In genomic region chr3:88493706-88494582, GRCm38 (mm10) we compare ENCODE assay signal across 10 mouse cellular contexts. TPM values are rescaled to one million over a fixed set of nuclear protein-coding genes. Genes with fewer than 3 reads are reported as not detected.
DNase-seq lines count a peak whose midpoint lies in the region; ATAC-seq and TF ChIP-seq lines count a peak whose summit lies in the region.
"Had no signal": no experiment of that assay in that cellular context is flagged by ENCODE, and none has a peak within 500 bp of the region (broad histone marks: within the 10 kb centered on the region; RNA-seq: fewer than 3 reads in every experiment).

No protein-coding gene starts in this region.

- H3K27ac ChIP-seq in hindbrain, embryonic 11.5 days (ENCODE audit: low read depth, low read length), result no peak overlapping the region
- H3K27ac ChIP-seq in hindbrain, embryonic 13.5 days, result no peak overlapping the region
- H3K27ac ChIP-seq in ES-Bruce4 (ENCODE audit: insufficient read depth, low read length), result peak overlapping the region; percentile 74
- H3K27ac ChIP-seq in embryonic facial prominence, embryonic 14.5 days (replicated peaks; ENCODE audit: low read depth, low read length), result peak overlapping the region; percentile 94
- peak overlapping the region; percentile 90 for H3K27ac ChIP-seq in liver, embryonic 11.5 days (ENCODE audit: low read depth, low read length)

- H3K36me3 ChIP-seq in hindbrain, embryonic 11.5 days (ENCODE audit: control insufficient read depth, insufficient read depth, low read length), result no peaks in the 10 kb centered on the region
- H3K36me3 ChIP-seq in hindbrain, embryonic 13.5 days, result no peaks in the 10 kb centered on the region
- no peaks in the 10 kb centered on the region for H3K36me3 ChIP-seq in ES-Bruce4 (ENCODE audit: control insufficient read depth, insufficient read depth, low read length, poor library complexity, severe bottlenecking)
- H3K36me3 ChIP-seq in embryonic facial prominence, embryonic 14.5 days (ENCODE audit: control insufficient read depth, insufficient read depth, low read length), result peaks cover 25% of the 10 kb centered on the region
- H3K36me3 ChIP-seq in liver, embryonic 11.5 days (ENCODE audit: control insufficient read depth, insufficient read depth, low read length), result no peaks in the 10 kb centered on the region; the same call in 1 of the 2 replicates

- H3K4me1 ChIP-seq in hindbrain, embryonic 11.5 days (replicated peaks; ENCODE audit: control insufficient read depth, insufficient read depth, low read length), result peaks cover 4% of the 10 kb centered on the region; the same call in 1 of the 2 replicates
- peaks cover 29% of the 10 kb centered on the region for H3K4me1 ChIP-seq in hindbrain, embryonic 13.5 days (replicated peaks)
- H3K4me1 ChIP-seq in ES-Bruce4 (ENCODE audit: control insufficient read depth, insufficient read depth, low read length), result peaks cover 12% of the 10 kb centered on the region
- peaks cover 61% of the 10 kb centered on the region for H3K4me1 ChIP-seq in embryonic facial prominence, embryonic 14.5 days (ENCODE audit: control insufficient read depth, insufficient read depth, low read length)
- peaks cover 73% of the 10 kb centered on the region for H3K4me1 ChIP-seq in liver, embryonic 11.5 days (replicated peaks; ENCODE audit: control insufficient read depth, insufficient read depth, low read length)

- TF ChIP-seq POLR2A in ES-Bruce4 (IDR thresholded peaks at IDR 0.05; ENCODE audit: insufficient read depth, low read length), result no peak

- H3K27me3 ChIP-seq in hindbrain, embryonic 11.5 days (ENCODE audit: control insufficient read depth, insufficient read depth, low read length), result no peaks in the 10 kb centered on the region
- H3K27me3 ChIP-seq in hindbrain, embryonic 13.5 days, result peaks cover 10% of the 10 kb centered on the region
- H3K27me3 ChIP-seq in ES-Bruce4 (ENCODE audit: control insufficient read depth, insufficient read depth, low read length, poor library complexity, severe bottlenecking), result no peaks in the 10 kb centered on the region
- no peaks in the 10 kb centered on the region for H3K27me3 ChIP-seq in embryonic facial prominence, embryonic 14.5 days (replicated peaks; ENCODE audit: control insufficient read depth, insufficient read depth, low read length)
- H3K27me3 ChIP-seq in liver, embryonic 11.5 days (replicated peaks; ENCODE audit: control insufficient read depth, insufficient read depth, low read length), result no peaks in the 10 kb centered on the region

- 0 out of 2 replicates have a peak overlapping the region, but pooled peaks have one; percentile 2 for H3K9ac ChIP-seq in hindbrain, embryonic 11.5 days (ENCODE audit: low read depth, low read length)
- no peak overlapping the region for H3K9ac ChIP-seq in hindbrain, embryonic 13.5 days
- peak overlapping the region; percentile 62 for H3K9ac ChIP-seq in ES-Bruce4 (ENCODE audit: low read depth, poor library complexity, severe bottlenecking)
- H3K9ac ChIP-seq in embryonic facial prominence, embryonic 14.5 days (ENCODE audit: low read depth, low read length), result peak overlapping the region; percentile 69
- H3K9ac ChIP-seq in liver, embryonic 11.5 days (ENCODE audit: low read depth, low read length), result peak overlapping the region; percentile 67

- no peaks in the 10 kb centered on the region for H3K9me3 ChIP-seq in hindbrain, embryonic 11.5 days (ENCODE audit: control insufficient read depth, low read length)
- H3K9me3 ChIP-seq in hindbrain, embryonic 13.5 days, result no peaks in the 10 kb centered on the region
- H3K9me3 ChIP-seq in ES-Bruce4 (replicated peaks; ENCODE audit: control insufficient read depth, insufficient read depth, low read length, poor library complexity, severe bottlenecking), result no peaks in the 10 kb centered on the region
- no peaks in the 10 kb centered on the region for H3K9me3 ChIP-seq in embryonic facial prominence, embryonic 14.5 days (ENCODE audit: control insufficient read depth, low read length)
- no peaks in the 10 kb centered on the region for H3K9me3 ChIP-seq in liver, embryonic 11.5 days (ENCODE audit: control insufficient read depth, low read length)

- H3K4me2 ChIP-seq in hindbrain, embryonic 11.5 days (replicated peaks; ENCODE audit: low read depth, low read length), result no peak overlapping the region
- no peak overlapping the region for H3K4me2 ChIP-seq in hindbrain, embryonic 13.5 days
- peak overlapping the region; percentile 86 for H3K4me2 ChIP-seq in embryonic facial prominence, embryonic 14.5 days (ENCODE audit: low read depth, low read length)
- H3K4me2 ChIP-seq in liver, embryonic 11.5 days, result peak overlapping the region; percentile 87

- H3K4me3 ChIP-seq in hindbrain, embryonic 11.5 days (ENCODE audit: low read depth, low read length), result no peak overlapping the region
- no peak overlapping the region for H3K4me3 ChIP-seq in hindbrain, embryonic 13.5 days
- no peak overlapping the region for H3K4me3 ChIP-seq in ES-Bruce4 (ENCODE audit: low read depth, low read length)
- peak overlapping the region; percentile 38 for H3K4me3 ChIP-seq in embryonic facial prominence, embryonic 14.5 days (ENCODE audit: low read depth, low read length)
- H3K4me3 ChIP-seq in liver, embryonic 11.5 days (ENCODE audit: low read depth, low read length), result peak overlapping the region; percentile 48; the same call in 1 of the 2 replicates

- no peak for TF ChIP-seq CTCF in ES-Bruce4 (IDR thresholded peaks at IDR 0.05; ENCODE audit: low read depth, low read length)

- no peak for TF ChIP-seq EP300 in ES-Bruce4 (IDR thresholded peaks at IDR 0.05; ENCODE audit: insufficient read depth, low read depth, low read length)

- 84% methylated on average over 11 of the region's 11 CpGs for WGBS in hindbrain, embryonic 11.5 days
- WGBS in hindbrain, embryonic 13.5 days, result 75% methylated on average over 11 of the region's 11 CpGs
- WGBS in embryonic facial prominence, embryonic 14.5 days, result 71% methylated on average over 11 of the region's 11 CpGs
- 54% methylated on average over 11 of the region's 11 CpGs for WGBS in liver, embryonic 11.5 days

- no peak for DNase-seq in hindbrain, embryonic 11.5 days (ENCODE audit: low spot score)
- no peak for DNase-seq in embryonic facial prominence, embryonic 14.5 days (ENCODE audit: low spot score)
- peak; percentile 33 for DNase-seq in liver, embryonic 11.5 days (ENCODE audit: low spot score)
- DNase-seq in left cerebral cortex, adult 8-10 months (ENCODE audit: low spot score in 2 of 2), result no peak
- no peak for DNase-seq in cerebellum, adult 11 months
- no peak for DNase-seq in right cerebral cortex, adult 2 months (ENCODE audit: low spot score in 2 of 2)

- no peak for ATAC-seq in hindbrain, embryonic 11.5 days (ENCODE audit: low FRiP score)
- ATAC-seq in hindbrain, embryonic 13.5 days (ENCODE audit: low FRiP score), result no peak
- ATAC-seq in embryonic facial prominence, embryonic 14.5 days (ENCODE audit: low read depth), result no peak
- ATAC-seq in liver, embryonic 11.5 days (replicated peaks; ENCODE audit: low FRiP score), result no peak

RNA-seq across cellular contexts. Expression of gene Lmna, which starts 15.8 kb away (rescaled TPM):
- 22.5 and 22.8 TPM in 2 replicates for polyA plus RNA-seq in hindbrain, embryonic 11.5 days (2014; fragmentation: Nextera tagmentation; extraction: Ambion mirVana)
- 31.9 and 35.0 TPM in 2 replicates for polyA plus RNA-seq in hindbrain, embryonic 13.5 days (2015; fragmentation: Nextera tagmentation; extraction: Ambion mirVana)
- 30.0 and 37.2 TPM in 2 replicates for polyA plus RNA-seq in ES-Bruce4 (2011; ENCODE audit: insufficient read depth, insufficient read length, low read depth, missing spikeins)
- polyA plus RNA-seq in embryonic facial prominence, embryonic 14.5 days (2014; fragmentation: Nextera tagmentation; extraction: Ambion mirVana), result 426 and 482 TPM in 2 replicates
- 155 and 157 TPM in 2 replicates for polyA plus RNA-seq in liver, embryonic 11.5 days (2014; fragmentation: Nextera tagmentation; extraction: Ambion mirVana)
- total RNA-seq in left cerebral cortex, adult 8-10 months (2022), result 10 to 100 TPM; 50.1 to 67.5 (median 60.3) TPM

RNA-seq across cellular contexts. Expression of gene Sema4a, which starts 33.0 kb away (rescaled TPM):
- 5.7 and 7.8 TPM in 2 replicates for polyA plus RNA-seq in hindbrain, embryonic 11.5 days (2014; fragmentation: Nextera tagmentation; extraction: Ambion mirVana)
- 25.5 and 27.4 TPM in 2 replicates for polyA plus RNA-seq in hindbrain, embryonic 13.5 days (2015; fragmentation: Nextera tagmentation; extraction: Ambion mirVana)
- 2.3 and 4.0 TPM in 2 replicates for polyA plus RNA-seq in ES-Bruce4 (2011; ENCODE audit: insufficient read depth, insufficient read length, low read depth, missing spikeins)
- 9.5 and 10.1 TPM in 2 replicates for polyA plus RNA-seq in embryonic facial prominence, embryonic 14.5 days (2014; fragmentation: Nextera tagmentation; extraction: Ambion mirVana)
- 14.3 and 19.0 TPM in 2 replicates for polyA plus RNA-seq in liver, embryonic 11.5 days (2014; fragmentation: Nextera tagmentation; extraction: Ambion mirVana)
- total RNA-seq in left cerebral cortex, adult 8-10 months (2022), result 10 to 100 TPM; 63.2 to 71.4 (median 66.8) TPM

RNA-seq across cellular contexts. Expression of gene Mex3a, which starts 38.3 kb away (rescaled TPM):
- 45.9 and 51.9 TPM in 2 replicates for polyA plus RNA-seq in hindbrain, embryonic 11.5 days (2014; fragmentation: Nextera tagmentation; extraction: Ambion mirVana)
- polyA plus RNA-seq in hindbrain, embryonic 13.5 days (2015; fragmentation: Nextera tagmentation; extraction: Ambion mirVana), result 38.9 and 40.0 TPM in 2 replicates
- 42.3 and 43.4 TPM in 2 replicates for polyA plus RNA-seq in ES-Bruce4 (2011; ENCODE audit: insufficient read depth, insufficient read length, low read depth, missing spikeins)
- 21.5 and 24.7 TPM in 2 replicates for polyA plus RNA-seq in embryonic facial prominence, embryonic 14.5 days (2014; fragmentation: Nextera tagmentation; extraction: Ambion mirVana)
- polyA plus RNA-seq in liver, embryonic 11.5 days (2014; fragmentation: Nextera tagmentation; extraction: Ambion mirVana), result 9.4 and 10.2 TPM in 2 replicates
- total RNA-seq in left cerebral cortex, adult 8-10 months (2022), result 1 to 10 TPM; 2.3 to 3.1 (median 2.6) TPM

RNA-seq across cellular contexts. Expression of gene Rab25, which starts 54.2 kb away (rescaled TPM):
- 1.1 and 1.8 TPM in 2 replicates for polyA plus RNA-seq in hindbrain, embryonic 11.5 days (2014; fragmentation: Nextera tagmentation; extraction: Ambion mirVana)
- not detected in 2 replicates for polyA plus RNA-seq in hindbrain, embryonic 13.5 days (2015; fragmentation: Nextera tagmentation; extraction: Ambion mirVana)
- polyA plus RNA-seq in ES-Bruce4 (2011; ENCODE audit: insufficient read depth, insufficient read length, low read depth, missing spikeins), result 33.2 and 35.1 TPM in 2 replicates
- 33.8 and 38.0 TPM in 2 replicates for polyA plus RNA-seq in embryonic facial prominence, embryonic 14.5 days (2014; fragmentation: Nextera tagmentation; extraction: Ambion mirVana)
- polyA plus RNA-seq in liver, embryonic 11.5 days (2014; fragmentation: Nextera tagmentation; extraction: Ambion mirVana), result 1.1 and 1.2 TPM in 2 replicates
- not detected for total RNA-seq in left cerebral cortex, adult 8-10 months (2022)
- total RNA-seq: common myeloid progenitor, adult 5-6 weeks; monocyte, adult 5-6 weeks had no signal

RNA-seq across cellular contexts. Expression of gene Lamtor2, which starts 58.9 kb away (rescaled TPM):
- polyA plus RNA-seq in hindbrain, embryonic 11.5 days (2014; fragmentation: Nextera tagmentation; extraction: Ambion mirVana), result 76.1 and 93.9 TPM in 2 replicates
- 179 and 182 TPM in 2 replicates for polyA plus RNA-seq in hindbrain, embryonic 13.5 days (2015; fragmentation: Nextera tagmentation; extraction: Ambion mirVana)
- polyA plus RNA-seq in ES-Bruce4 (2011; ENCODE audit: insufficient read depth, insufficient read length, low read depth, missing spikeins), result 138 and 151 TPM in 2 replicates
- 97.9 and 107 TPM in 2 replicates for polyA plus RNA-seq in embryonic facial prominence, embryonic 14.5 days (2014; fragmentation: Nextera tagmentation; extraction: Ambion mirVana)
- 111 and 120 TPM in 2 replicates for polyA plus RNA-seq in liver, embryonic 11.5 days (2014; fragmentation: Nextera tagmentation; extraction: Ambion mirVana)
- 100 to 1,000 TPM; 102 to 133 (median 110) TPM for total RNA-seq in left cerebral cortex, adult 8-10 months (2022)

Comparison
In these comparisons a context has a peak if more than half of its experiments do, and no peak if none do; other contexts are left out.
1. H3K27ac ChIP-seq: peak in ES-Bruce4 (single experiment), embryonic facial prominence, embryonic 14.5 days (single experiment) and liver, embryonic 11.5 days (single experiment); none in hindbrain, embryonic 11.5 days (single experiment) and hindbrain, embryonic 13.5 days (single experiment).
2. H3K4me2 ChIP-seq: peak in embryonic facial prominence, embryonic 14.5 days (single experiment) and liver, embryonic 11.5 days (single experiment); none in hindbrain, embryonic 11.5 days (single experiment) and hindbrain, embryonic 13.5 days (single experiment).
3. H3K4me3 ChIP-seq: peak in embryonic facial prominence, embryonic 14.5 days (single experiment) and liver, embryonic 11.5 days (single experiment); none in hindbrain, embryonic 11.5 days (single experiment), hindbrain, embryonic 13.5 days (single experiment) and ES-Bruce4 (single experiment).